Mouse (Mus musculus): ENCODE data around the gene Stambp. TPM values are rescaled to one million over a fixed set of nuclear protein-coding genes. Genes with fewer than 3 reads are reported as not detected.
A peak's percentile ranks its signal among the peaks of the same experiment; 100 is the strongest.
"Not testable (repeated sequence)": the region's sequence is repeated elsewhere in the genome, so short reads cannot be mapped to it uniquely, and the experiment has no call there.

Gene Stambp
- polyA plus RNA-seq, 1 experiment from 2014 or later = 30.7 TPM

DNA sequence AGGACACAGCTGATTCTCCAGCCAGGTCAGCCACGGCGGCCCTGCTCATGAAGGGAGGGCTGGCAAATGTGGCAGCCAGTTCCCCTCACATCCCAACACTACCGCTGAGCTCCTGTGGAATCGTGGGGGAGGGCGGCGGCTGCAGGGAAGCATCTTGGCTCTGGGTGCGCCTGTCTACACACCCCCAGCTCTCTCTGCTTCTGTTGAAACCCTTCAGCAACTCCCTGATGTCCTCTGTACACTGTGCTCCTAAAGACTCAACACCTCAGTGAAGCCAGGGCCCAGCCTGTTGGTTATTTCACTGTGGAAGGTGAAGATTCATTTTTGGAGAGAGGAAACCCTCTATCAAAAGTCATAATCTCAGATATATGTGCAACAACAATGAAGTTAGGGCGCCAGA lies 19.5 kb upstream of the Stambp start:
- DNase-seq (ENCODE audit: low spot score) (no peak), ATAC-seq (no peak)
- no peaks in the 10 kb centered on the region for H3K27me3 ChIP-seq (replicated peaks; ENCODE audit: insufficient read depth, low read length)
- no peaks in the 10 kb centered on the region for H3K36me3 ChIP-seq (ENCODE audit: insufficient read depth, low read length)
- TF ChIP-seq EP300 (IDR thresholded peaks at IDR 0.05) = no peak
- H3K4me3 ChIP-seq (ENCODE audit: low read depth, low read length) = no peak overlapping the region
- H3K4me2 ChIP-seq (replicated peaks; ENCODE audit: low read depth, low read length) = no peak overlapping the region
- H3K9ac ChIP-seq (replicated peaks; ENCODE audit: low read depth) = no peak overlapping the region
- 73% methylated on average over 8 of the region's 8 CpGs for WGBS
- H3K27ac ChIP-seq (ENCODE audit: low read length) = no peak overlapping the region
- H3K4me1 ChIP-seq (ENCODE audit: insufficient read depth, low read depth, low read length) = no peaks in the 10 kb centered on the region
- no peaks in the 10 kb centered on the region for H3K9me3 ChIP-seq (ENCODE audit: low read length)

DNA sequence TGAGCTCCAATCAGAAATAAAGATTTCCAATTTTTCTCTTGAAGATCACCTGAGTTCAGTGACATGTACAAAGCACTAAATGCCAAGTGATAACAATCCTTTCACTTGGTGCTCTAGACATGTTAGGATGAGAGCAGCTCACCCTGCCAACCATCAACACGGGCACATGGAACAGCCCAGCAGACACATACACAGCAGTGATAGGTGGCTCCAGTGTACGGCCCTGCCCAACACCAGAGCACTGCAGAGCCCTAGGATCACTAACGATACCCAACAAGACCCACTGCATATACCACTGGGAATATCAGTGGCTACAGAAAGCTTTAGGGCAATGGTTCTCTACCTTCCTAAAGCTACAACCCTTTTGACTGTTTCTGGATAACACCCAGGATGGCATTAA lies 17.8 kb upstream of the Stambp start:
- ATAC-seq (no peak), DNase-seq (ENCODE audit: low spot score) (no peak)
- WGBS = 81% methylated on average over 3 of the region's 3 CpGs
- no peak overlapping the region for H3K4me3 ChIP-seq (ENCODE audit: low read depth, low read length)
- no peak for TF ChIP-seq CTCF (IDR thresholded peaks at IDR 0.05)
- no peak for TF ChIP-seq EP300 (IDR thresholded peaks at IDR 0.05)
- no peaks in the 10 kb centered on the region for H3K9me3 ChIP-seq (ENCODE audit: low read length)
- H3K27ac ChIP-seq (ENCODE audit: low read length) = no peak overlapping the region
- H3K4me1 ChIP-seq (ENCODE audit: insufficient read depth, low read depth, low read length) = no peaks in the 10 kb centered on the region
- no peak overlapping the region for H3K9ac ChIP-seq (replicated peaks; ENCODE audit: low read depth)
- no peaks in the 10 kb centered on the region for H3K36me3 ChIP-seq (ENCODE audit: insufficient read depth, low read length)
- no peaks in the 10 kb centered on the region for H3K27me3 ChIP-seq (replicated peaks; ENCODE audit: insufficient read depth, low read length)
- H3K4me2 ChIP-seq (replicated peaks; ENCODE audit: low read depth, low read length) = no peak overlapping the region

DNA sequence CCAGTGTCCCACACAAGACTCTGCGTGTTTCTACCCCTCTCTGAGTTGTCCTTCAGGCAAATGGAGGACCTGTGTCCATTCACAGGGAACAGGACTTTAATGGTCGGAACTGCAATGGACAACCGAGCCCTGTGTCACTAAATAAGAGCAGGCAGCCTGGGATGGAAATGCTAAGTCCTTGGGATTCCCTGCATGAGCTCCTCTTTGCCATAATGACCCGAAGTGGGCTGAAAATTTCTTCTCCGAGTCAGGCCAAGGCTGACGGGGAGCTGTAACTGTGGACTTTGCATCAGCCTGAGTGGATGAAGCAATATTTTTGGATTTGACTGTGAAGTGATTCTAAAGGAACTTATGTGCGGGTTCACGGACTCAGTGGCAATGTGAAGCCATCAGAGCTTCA lies 14.7 kb upstream of the Stambp start:
- not testable (repeated sequence) for H3K27me3 ChIP-seq (replicated peaks; ENCODE audit: insufficient read depth, low read length); H3K4me1 ChIP-seq (ENCODE audit: insufficient read depth, low read depth, low read length); H3K9me3 ChIP-seq (ENCODE audit: low read length); H3K4me2 ChIP-seq (replicated peaks; ENCODE audit: low read depth, low read length); H3K4me3 ChIP-seq (ENCODE audit: low read depth, low read length); DNase-seq (ENCODE audit: low spot score); H3K36me3 ChIP-seq (ENCODE audit: insufficient read depth, low read length); ATAC-seq; H3K9ac ChIP-seq (replicated peaks; ENCODE audit: low read depth); H3K27ac ChIP-seq (ENCODE audit: low read length)
- 81% methylated on average over 8 of the region's 8 CpGs for WGBS

- WGBS = 53% methylated on average over 9 of the region's 9 CpGs
- DNase-seq (ENCODE audit: low spot score) (peak; percentile 70), ATAC-seq (peak; percentile 72)
- H3K9ac ChIP-seq (replicated peaks; ENCODE audit: low read depth); H3K27me3 ChIP-seq (replicated peaks; ENCODE audit: insufficient read depth, low read length); H3K27ac ChIP-seq (ENCODE audit: low read length); H3K4me1 ChIP-seq (ENCODE audit: insufficient read depth, low read depth, low read length); H3K4me3 ChIP-seq (ENCODE audit: low read depth, low read length); H3K9me3 ChIP-seq (ENCODE audit: low read length); H3K4me2 ChIP-seq (replicated peaks; ENCODE audit: low read depth, low read length); H3K36me3 ChIP-seq (ENCODE audit: insufficient read depth, low read length): not testable (repeated sequence)
Measured at GRCm38 (mm10) chr6:83585328-83585727, 12.8 kb upstream of the Stambp start.

GRCm38 (mm10) chr6:83583591-83583990 lies 11.1 kb upstream of the Stambp start:
- no peak overlapping the region for H3K4me2 ChIP-seq (replicated peaks; ENCODE audit: low read depth, low read length)
- no peaks in the 10 kb centered on the region for H3K36me3 ChIP-seq (ENCODE audit: insufficient read depth, low read length)
- H3K27ac ChIP-seq (ENCODE audit: low read length) = no peak overlapping the region
- H3K27me3 ChIP-seq (replicated peaks; ENCODE audit: insufficient read depth, low read length) = no peaks in the 10 kb centered on the region
- WGBS = 67% methylated on average over 2 of the region's 2 CpGs
- no peak for DNase-seq (ENCODE audit: low spot score)
- H3K9me3 ChIP-seq (ENCODE audit: low read length) = no peaks in the 10 kb centered on the region
- H3K4me1 ChIP-seq (ENCODE audit: insufficient read depth, low read depth, low read length) = no peaks in the 10 kb centered on the region
- TF ChIP-seq CTCF (IDR thresholded peaks at IDR 0.05) (no peak), EP300 (IDR thresholded peaks at IDR 0.05) (no peak)
- no peak for ATAC-seq
- H3K4me3 ChIP-seq (ENCODE audit: low read depth, low read length) = no peak overlapping the region
- no peak overlapping the region for H3K9ac ChIP-seq (replicated peaks; ENCODE audit: low read depth)

GRCm38 (mm10) chr6:83582938-83583270 lies 10.4 kb upstream of the Stambp start:
- 4% methylated on average over 6 of the region's 6 CpGs for WGBS
- ATAC-seq (0 out of 2 replicates have a peak, but pooled peaks have one; percentile 48), DNase-seq (ENCODE audit: low spot score) (peak; percentile 85)
- Histone ChIP-seq H3K4me3 (ENCODE audit: low read depth, low read length) (no peak overlapping the region), H3K27ac (ENCODE audit: low read length) (no peak overlapping the region), H3K4me1 (ENCODE audit: insufficient read depth, low read depth, low read length) (no peaks in the 10 kb centered on the region), H3K4me2 (replicated peaks; ENCODE audit: low read depth, low read length) (no peak overlapping the region), H3K36me3 (ENCODE audit: insufficient read depth, low read length) (no peaks in the 10 kb centered on the region), H3K27me3 (replicated peaks; ENCODE audit: insufficient read depth, low read length) (no peaks in the 10 kb centered on the region), H3K9me3 (ENCODE audit: low read length) (no peaks in the 10 kb centered on the region), H3K9ac (replicated peaks; ENCODE audit: low read depth) (no peak overlapping the region)
- TF ChIP-seq EP300 (IDR thresholded peaks at IDR 0.05) = no peak
- TF ChIP-seq CTCF (IDR thresholded peaks at IDR 0.05) = peak; percentile 90

GRCm38 (mm10) chr6:83582135-83582937 lies 9.8 kb upstream of the Stambp start:
- H3K4me1 ChIP-seq (ENCODE audit: insufficient read depth, low read depth, low read length) = no peaks in the 10 kb centered on the region
- no peaks in the 10 kb centered on the region for H3K36me3 ChIP-seq (ENCODE audit: insufficient read depth, low read length)
- WGBS = 57% methylated on average over 20 of the region's 20 CpGs
- H3K9me3 ChIP-seq (ENCODE audit: low read length) = no peaks in the 10 kb centered on the region
- H3K9ac ChIP-seq (replicated peaks; ENCODE audit: low read depth) = no peak overlapping the region
- DNase-seq (ENCODE audit: low spot score) (no peak), ATAC-seq (no peak)
- H3K27me3 ChIP-seq (replicated peaks; ENCODE audit: insufficient read depth, low read length) = no peaks in the 10 kb centered on the region
- no peak overlapping the region for H3K4me2 ChIP-seq (replicated peaks; ENCODE audit: low read depth, low read length)
- no peak overlapping the region for H3K4me3 ChIP-seq (ENCODE audit: low read depth, low read length)
- TF ChIP-seq EP300 (IDR thresholded peaks at IDR 0.05) = no peak
- no peak for TF ChIP-seq CTCF (IDR thresholded peaks at IDR 0.05)
- H3K27ac ChIP-seq (ENCODE audit: low read length) = no peak overlapping the region
